Mouse (Mus musculus) embryonic facial prominence, embryonic 13.5 days (tissue): ENCODE results near the gene Olfr2. TPM values are rescaled to one million over a fixed set of nuclear protein-coding genes. Genes with fewer than 3 reads are reported as not detected.

Experiments used
- ATAC-seq: fragments of 200-750 bp; cut with Nextera tagmentation; 2 replicates; pipeline ENCODE4 v1.8.0; 2017; ENCODE audit warnings: low read depth; ENCODE audit not compliant: insufficient number of reproducible peaks, insufficient read depth, low FRiP score, low TSS enrichment
- H3K27ac ChIP-seq: fragments of 300-500 bp; sonication (generic); 2 replicates; pipeline ENCODE4 v1.5.1; 2015; ENCODE audit warnings: moderate library complexity, mild to moderate bottlenecking, inconsistent platforms
- H3K27me3 ChIP-seq: fragments of 300-500 bp; sonication (generic); 2 replicates; pipeline ENCODE4 v1.6.1; 2015; ENCODE audit warnings: mild to moderate bottlenecking, inconsistent platforms
- H3K36me3 ChIP-seq: fragments of 300-500 bp; sonication (generic); 2 replicates; pipeline ENCODE4 v1.6.1; 2015; ENCODE audit warnings: mild to moderate bottlenecking, inconsistent platforms
- H3K4me1 ChIP-seq: fragments of 300-500 bp; sonication (generic); 2 replicates; pipeline ENCODE4 v1.6.1; 2015; ENCODE audit warnings: inconsistent platforms
- H3K4me2 ChIP-seq: fragments of 300-500 bp; sonication (generic); 2 replicates; pipeline ENCODE4 v1.6.1; 2015; ENCODE audit warnings: moderate library complexity, mild to moderate bottlenecking, inconsistent platforms
- H3K4me3 ChIP-seq: fragments of 300-500 bp; sonication (generic); 2 replicates; pipeline ENCODE4 v1.5.1; 2015; ENCODE audit warnings: mild to moderate bottlenecking, inconsistent platforms
- H3K9ac ChIP-seq: fragments of 300-500 bp; sonication (generic); 2 replicates; pipeline ENCODE4 v1.6.1; 2015; ENCODE audit warnings: mild to moderate bottlenecking, inconsistent platforms
- H3K9me3 ChIP-seq: fragments of 300-500 bp; sonication (generic); 2 replicates; pipeline ENCODE4 v1.6.1; 2016; ENCODE audit warnings: inconsistent platforms
- WGBS: fragments of 180-500 bp; shearing (Covaris S2); methylation state at CpG from one replicate; pipeline ENCODE4 v1.1.7; 2015; ENCODE audit warnings: mixed read lengths; 5-methylcytosine and 5-hydroxymethylcytosine counted together
- polyA plus RNA-seq: library from polyadenylated mRNA; unstranded; fragments of >200 nt; fragmentation: Nextera tagmentation; extraction: Ambion mirVana; gene quantifications from 2 replicates; pipeline ENCODE4 v1.2.1, GENCODE M21; 2015

Olfr2 gene
- polyA plus RNA-seq, 1 experiment from 2014 or later = not detected

DNA sequence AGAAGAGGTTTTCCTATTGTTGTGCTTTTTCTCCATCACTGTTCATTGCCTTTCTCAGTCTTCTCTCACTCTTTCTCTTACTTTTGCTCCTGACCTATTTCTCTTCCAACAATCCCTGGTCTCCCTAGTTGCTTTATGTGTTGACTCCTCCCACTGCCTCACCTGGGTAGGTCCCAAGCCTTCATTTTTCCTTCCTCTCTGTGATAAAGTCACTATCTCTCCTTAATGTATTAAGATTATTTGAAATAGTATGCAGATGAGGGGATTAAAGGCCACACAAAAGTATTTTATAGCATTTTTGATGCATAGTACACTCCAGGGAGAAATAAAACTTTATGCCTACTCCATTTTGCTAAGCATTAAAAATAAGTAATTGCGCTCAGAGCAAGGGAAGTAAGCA, 42.0 kb downstream of the Olfr2 start, which contains the start of gene Olfr6:
Olfr6 (minus strand) TSS at position 101 of the 400 bp plus-strand sequence.
- WGBS = 79% methylated on average over 1 of the region's 1 CpGs
- no peaks in the 10 kb centered on the region for H3K9me3 ChIP-seq
- no peak within 1 kb of the TSS for H3K27ac ChIP-seq
- H3K27me3 ChIP-seq = no peaks in the 10 kb centered on the region
- no peak within 1 kb of the TSS for H3K4me2 ChIP-seq
- no peaks in the 10 kb centered on the region for H3K4me1 ChIP-seq
- no peak within 1 kb of the TSS for H3K9ac ChIP-seq
- no peak for ATAC-seq
- no peak within 1 kb of the TSS for H3K4me3 ChIP-seq
- no peaks in the 10 kb centered on the region for H3K36me3 ChIP-seq

DNA sequence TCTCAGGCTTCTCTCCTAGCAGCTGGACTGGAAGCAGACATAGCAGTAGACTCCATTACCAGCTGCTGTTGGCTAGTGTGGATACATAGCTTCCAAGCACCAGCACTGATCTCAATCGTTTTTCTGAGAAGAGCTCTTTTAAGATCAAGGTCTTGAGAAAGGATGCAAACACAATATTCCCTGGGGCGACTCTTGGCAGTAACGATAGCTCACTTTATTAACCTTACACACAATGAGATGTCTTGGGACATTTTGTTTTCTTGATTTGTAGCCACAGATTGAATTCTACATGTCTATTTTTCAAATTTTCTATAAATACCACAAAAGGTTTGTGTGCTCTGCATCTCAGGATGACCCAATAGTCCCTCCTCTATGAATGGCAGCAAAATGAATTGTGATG, 57.7 kb downstream of the Olfr2 start, which contains the start of gene Olfr710:
Olfr710 (minus strand) TSS at position 101 of the 400 bp plus-strand sequence.
- H3K36me3 ChIP-seq = no peaks in the 10 kb centered on the region
- no peak within 1 kb of the TSS for H3K9ac ChIP-seq
- H3K27me3 ChIP-seq = no peaks in the 10 kb centered on the region
- no peaks in the 10 kb centered on the region for H3K4me1 ChIP-seq
- no peak within 1 kb of the TSS for H3K27ac ChIP-seq
- no peak for ATAC-seq
- 79% methylated on average over 3 of the region's 3 CpGs for WGBS
- no peak within 1 kb of the TSS for H3K4me3 ChIP-seq
- no peak within 1 kb of the TSS for H3K4me2 ChIP-seq
- H3K9me3 ChIP-seq = no peaks in the 10 kb centered on the region

Other genes with a start within 250 kb of the Olfr2 start
- not detected in 2 replicates for gene Olfr699, start 212.9 kb downstream of the Olfr2 start, polyA plus RNA-seq
- gene Olfr700, start 197.2 kb downstream of the Olfr2 start, polyA plus RNA-seq = not detected in 2 replicates
- not detected in 2 replicates for gene Olfr701, start 191.9 kb downstream of the Olfr2 start, polyA plus RNA-seq
- gene Olfr702, start 172.2 kb downstream of the Olfr2 start, polyA plus RNA-seq = not detected in 2 replicates
- not detected in 2 replicates for gene Olfr703, start 162.7 kb downstream of the Olfr2 start, polyA plus RNA-seq
- not detected in 2 replicates for gene Olfr704, start 142.9 kb downstream of the Olfr2 start, polyA plus RNA-seq
- not detected in 2 replicates for gene Olfr705, start 129.2 kb downstream of the Olfr2 start, polyA plus RNA-seq
- gene Olfr706, start 117.9 kb downstream of the Olfr2 start, polyA plus RNA-seq = not detected in 2 replicates
- not detected in 2 replicates for gene Olfr707, start 104.8 kb downstream of the Olfr2 start, polyA plus RNA-seq
- gene Olfr1532-ps1, start 98.1 kb downstream of the Olfr2 start, polyA plus RNA-seq = not detected in 2 replicates
- not detected in 2 replicates for gene Olfr709-ps1, start 73.9 kb downstream of the Olfr2 start, polyA plus RNA-seq
- gene Olfr710, start 57.8 kb downstream of the Olfr2 start, polyA plus RNA-seq = not detected in 2 replicates
- gene Olfr6, start 42.1 kb downstream of the Olfr2 start, polyA plus RNA-seq = not detected in 2 replicates
- not detected in 2 replicates for gene Olfr711, start 30.6 kb downstream of the Olfr2 start, polyA plus RNA-seq
- not detected in 2 replicates for gene Olfr713, start 25.1 kb upstream of the Olfr2 start, polyA plus RNA-seq
- gene Olfr714, start 64.9 kb upstream of the Olfr2 start, polyA plus RNA-seq = not detected in 2 replicates
- gene Olfr17, start 87.1 kb upstream of the Olfr2 start, polyA plus RNA-seq = not detected in 2 replicates
- not detected in 2 replicates for gene Olfr715b, start 104.3 kb upstream of the Olfr2 start, polyA plus RNA-seq
- gene Olfr715, start 125.0 kb upstream of the Olfr2 start, polyA plus RNA-seq = not detected in 2 replicates
- gene Olfr716, start 132.3 kb upstream of the Olfr2 start, polyA plus RNA-seq = not detected in 2 replicates
- gene Nlrp14, start 160.9 kb upstream of the Olfr2 start, polyA plus RNA-seq = not detected in 2 replicates
- not detected in 2 replicates for gene Rbmxl2, start 203.4 kb upstream of the Olfr2 start, polyA plus RNA-seq